Mouse (Mus musculus) MEL (cell line): ENCODE data around the gene Fth1.

Source experiments
- CHD1 ChIP-seq: IDR thresholded peaks from 2 replicates; pipeline ENCODE4 v1.6.1; 2012; ENCODE audit warnings: low read depth, mild to moderate bottlenecking, inconsistent platforms, low read length, improper control_type of control experiment
- CHD2 ChIP-seq: IDR thresholded peaks from 2 replicates; pipeline ENCODE4 v1.6.1; 2011; ENCODE audit warnings: low read length, improper control_type of control experiment
- CTCF ChIP-seq, 3 experiments: IDR thresholded peaks in 2 of 3; conservative IDR thresholded peaks in 1 of 3; 2 replicates each; pipeline ENCODE4 v1.5.1; 2011 to 2012; ENCODE audit warnings: low read length in 3 of 3, low read depth in 2 of 3, mild to moderate bottlenecking in 2 of 3, improper control_type of control experiment in 1 of 3, inconsistent platforms in 1 of 3, mixed read lengths in 1 of 3, moderate library complexity in 1 of 3; ENCODE audit not compliant: control insufficient read depth in 1 of 3, insufficient read depth in 1 of 3, poor library complexity in 1 of 3, severe bottlenecking in 1 of 3
- EP300 ChIP-seq, 2 experiments: IDR thresholded peaks; 2 replicates each; pipeline ENCODE4 v1.6.1; 2011; ENCODE audit warnings: improper control_type of control experiment in 2 of 2, low read length in 2 of 2, low read depth in 1 of 2, mild to moderate bottlenecking in 1 of 2
- HCFC1 ChIP-seq: IDR thresholded peaks from 2 replicates; pipeline ENCODE4 v1.6.1; 2012; ENCODE audit warnings: low read depth, mild to moderate bottlenecking, inconsistent platforms, low read length, improper control_type of control experiment, moderate library complexity
- KAT2A ChIP-seq: conservative IDR thresholded peaks from 2 replicates; pipeline ENCODE4 v1.6.1; 2012; ENCODE audit warnings: low read depth, low read length, improper control_type of control experiment, inconsistent platforms
- POLR2A ChIP-seq, 2 experiments: IDR thresholded peaks; 2 replicates each; pipeline ENCODE4 v1.6.1; 2011 to 2012; ENCODE audit warnings: low read length in 2 of 2, mild to moderate bottlenecking in 2 of 2, control low read depth in 1 of 2, improper control_type of control experiment in 1 of 2, low read depth in 1 of 2, moderate library complexity in 1 of 2; ENCODE audit not compliant: control insufficient read depth in 1 of 2, insufficient read depth in 1 of 2, poor library complexity in 1 of 2
- RAD21 ChIP-seq: IDR thresholded peaks from 2 replicates; pipeline ENCODE4 v1.6.1; 2011; ENCODE audit warnings: mild to moderate bottlenecking, low read depth, low read length, improper control_type of control experiment
- SIN3A ChIP-seq: IDR thresholded peaks from 2 replicates; pipeline ENCODE4 v1.6.1; 2012; ENCODE audit warnings: low read length, improper control_type of control experiment, inconsistent platforms
- SMC3 ChIP-seq: IDR thresholded peaks from 2 replicates; pipeline ENCODE4 v1.6.1; 2011; ENCODE audit warnings: low read depth, low read length, improper control_type of control experiment
- TCF12 ChIP-seq: IDR thresholded peaks from 2 replicates; pipeline ENCODE4 v1.6.1; 2014; ENCODE audit warnings: low read depth, mild to moderate bottlenecking, inconsistent platforms, low read length, improper control_type of control experiment, moderate library complexity
- USF2 ChIP-seq, 2 experiments: IDR thresholded peaks; 2 replicates each; pipeline ENCODE4 v1.6.1; 2011 to 2012; ENCODE audit warnings: improper control_type of control experiment in 2 of 2, low read length in 2 of 2, borderline replicate concordance in 1 of 2, inconsistent platforms in 1 of 2, low read depth in 1 of 2, mild to moderate bottlenecking in 1 of 2; ENCODE audit not compliant: insufficient read depth in 1 of 2

- no peak for TF ChIP-seq CTCF (IDR thresholded peaks at IDR 0.05 in 2 of 3, conservative IDR thresholded peaks at IDR 0.05 in 1 of 3; ENCODE audit: control insufficient read depth in 1 of 3, insufficient read depth in 1 of 3, low read depth in 2 of 3, low read length in 3 of 3, poor library complexity in 1 of 3, severe bottlenecking in 1 of 3)
- TF ChIP-seq EP300 (IDR thresholded peaks at IDR 0.05; ENCODE audit: low read depth in 1 of 2, low read length in 2 of 2): no peak
- TF ChIP-seq POLR2A (IDR thresholded peaks at IDR 0.05; ENCODE audit: control insufficient read depth in 1 of 2, insufficient read depth in 1 of 2, low read depth in 1 of 2, low read length in 2 of 2, poor library complexity in 1 of 2): no peak
- TF ChIP-seq KAT2A: no peak
- no peak for TF ChIP-seq TCF12
- TF ChIP-seq SIN3A: no peak
- TF ChIP-seq RAD21: no peak
- no peak for TF ChIP-seq USF2 (IDR thresholded peaks at IDR 0.05; ENCODE audit: borderline replicate concordance in 1 of 2, insufficient read depth in 1 of 2, low read depth in 1 of 2, low read length in 2 of 2)
- no peak for TF ChIP-seq HCFC1
- TF ChIP-seq SMC3: no peak
- TF ChIP-seq CHD2: no peak
- TF ChIP-seq CHD1: no peak
Observed at GRCm38 (mm10) chr19:10034356-10034755, 54.0 kb downstream of the Fth1 start.
